Mouse (Mus musculus) liver, postnatal 0 days (tissue): Measurements from ENCODE around the gene Zfp142. TPM values are rescaled to one million over a fixed set of nuclear protein-coding genes. Genes with fewer than 3 reads are reported as not detected.

ENCODE experiments used
- ATAC-seq: fragments of 200-750 bp; cut with Nextera tagmentation; 2 replicates; pipeline ENCODE4 v1.8.0; 2017; ENCODE audit warnings: mild to moderate bottlenecking, moderate library complexity
- DNase-seq: peaks from one replicate; pipeline ENCODE4 v3.0.0-alpha.2; 2016
- H3K27ac ChIP-seq: fragments of 300-500 bp; sonication (generic); 2 replicates; pipeline ENCODE4 v1.5.1; 2014; ENCODE audit warnings: antibody characterized with exemption, moderate library complexity, mild to moderate bottlenecking, low read depth
- H3K27me3 ChIP-seq: fragments of 300-500 bp; sonication (generic); 2 replicates; pipeline ENCODE4 v1.6.1; 2014; ENCODE audit warnings: low read length, control low read depth, mixed read lengths; ENCODE audit not compliant: insufficient read depth
- H3K36me3 ChIP-seq: fragments of 300-500 bp; sonication (generic); replicated peaks from 2 replicates; pipeline ENCODE4 v1.6.1; 2014; ENCODE audit warnings: mild to moderate bottlenecking, control low read depth, low read length, moderate library complexity, mixed read lengths; ENCODE audit not compliant: insufficient read depth
- H3K4me1 ChIP-seq: fragments of 300-500 bp; sonication (generic); 2 replicates; pipeline ENCODE4 v1.6.1; 2014; ENCODE audit warnings: antibody characterized with exemption, mild to moderate bottlenecking, control low read depth; ENCODE audit not compliant: insufficient read depth
- H3K4me2 ChIP-seq: fragments of 300-500 bp; sonication (generic); 2 replicates; pipeline ENCODE4 v1.6.1; 2014; ENCODE audit warnings: low read depth, mild to moderate bottlenecking, low read length, moderate library complexity, mixed read lengths
- H3K4me3 ChIP-seq: fragments of 300-500 bp; sonication (generic); 2 replicates; pipeline ENCODE4 v1.5.1; 2014; ENCODE audit warnings: low read depth, low read length
- H3K9ac ChIP-seq: fragments of 300-500 bp; sonication (generic); replicated peaks from 2 replicates; pipeline ENCODE4 v1.6.1; 2014; ENCODE audit warnings: mild to moderate bottlenecking, moderate library complexity
- H3K9me3 ChIP-seq: fragments of 300-500 bp; sonication (generic); 2 replicates; pipeline ENCODE4 v1.6.1; 2016; ENCODE audit warnings: mild to moderate bottlenecking, control low read depth, low read length, mixed read lengths
- CTCF ChIP-seq: sonication (generic); IDR thresholded peaks from 2 replicates; pipeline ENCODE4 v1.5.1; 2016; ENCODE audit warnings: antibody characterized with exemption, low read depth
- EP300 ChIP-seq: IDR thresholded peaks from 2 replicates; pipeline ENCODE4 v1.6.1; 2016; ENCODE audit warnings: antibody characterized with exemption, low read depth, mild to moderate bottlenecking
- WGBS: fragments of 180-500 bp; shearing (Covaris S2); extraction: QIAGEN DNeasy Blood & Tissue Kit; methylation state at CpG from one replicate; pipeline ENCODE4 v1.1.7; 2014; ENCODE audit not compliant: insufficient replicate concordance; 5-methylcytosine and 5-hydroxymethylcytosine counted together
- polyA plus RNA-seq: library from polyadenylated mRNA; unstranded; fragments of >200 nt; fragmentation: Nextera tagmentation; extraction: Ambion mirVana; gene quantifications from 2 replicates; pipeline ENCODE4 v1.2.1, GENCODE M21; 2015

Gene Zfp142
- polyA plus RNA-seq, 1 experiment from 2014 or later, result 1.1 TPM

- ATAC-seq, result peak; percentile 62
- peak overlapping the region; percentile 78 for H3K9ac ChIP-seq
- no peaks in the 10 kb centered on the region for H3K27me3 ChIP-seq
- H3K27ac ChIP-seq, result peak overlapping the region; percentile 36
- H3K36me3 ChIP-seq, result peaks cover 20% of the 10 kb centered on the region
- no peak for TF ChIP-seq CTCF
- TF ChIP-seq EP300, result no peak
- no peak for DNase-seq
- H3K9me3 ChIP-seq, result no peaks in the 10 kb centered on the region
- H3K4me2 ChIP-seq, result peak overlapping the region; percentile 84
- 8% methylated on average over 24 of the region's 26 CpGs for WGBS
- peak overlapping the region; percentile 79 for H3K4me3 ChIP-seq
- H3K4me1 ChIP-seq, result peaks cover 10% of the 10 kb centered on the region; the same call in 1 of the 2 replicates
These were observed 12.6 kb upstream of the Zfp142 start for GRCm38 (mm10) chr1:74600501-74601266.

GRCm38 (mm10) chr1:74594434-74594833 lies 6.4 kb upstream of the Zfp142 start:
- H3K36me3 ChIP-seq, result peaks cover 69% of the 10 kb centered on the region
- no peak for ATAC-seq
- H3K4me3 ChIP-seq, result no peak overlapping the region

GRCm38 (mm10) chr1:74587233-74587772 lies 743 bp downstream of the Zfp142 start:
- Histone ChIP-seq H3K9ac (peak overlapping the region; percentile 64), H3K27ac (peak overlapping the region; percentile 79), H3K4me1 (peaks cover 15% of the 10 kb centered on the region), H3K9me3 (no peaks in the 10 kb centered on the region), H3K4me3 (peak overlapping the region; percentile 73), H3K36me3 (peaks cover 29% of the 10 kb centered on the region), H3K27me3 (no peaks in the 10 kb centered on the region), H3K4me2 (peak overlapping the region; percentile 77)
- WGBS, result under 1% methylated on average over 24 of the region's 24 CpGs
- no peak for ATAC-seq
- no peak for DNase-seq
- TF ChIP-seq EP300, result no peak
- no peak for TF ChIP-seq CTCF

More at GRCm38 (mm10) chr1:74594434-74594833, 6.4 kb upstream of the Zfp142 start:
- no peak for DNase-seq
- Histone ChIP-seq H3K4me1 (no peaks in the 10 kb centered on the region), H3K9me3 (no peaks in the 10 kb centered on the region), H3K4me2 (peak overlapping the region; percentile 18; the same call in 1 of the 2 replicates), H3K9ac (no peak overlapping the region), H3K27me3 (no peaks in the 10 kb centered on the region), H3K27ac (0 out of 2 replicates have a peak overlapping the region, but pooled peaks have one; percentile 51)
- no peak for TF ChIP-seq EP300
- TF ChIP-seq CTCF, result no peak
- WGBS, result 40% methylated on average over 8 of the region's 8 CpGs

GRCm38 (mm10) chr1:74584616-74585398 lies 3.2 kb downstream of the Zfp142 start:
- no peak overlapping the region for H3K9ac ChIP-seq
- no peak overlapping the region for H3K4me2 ChIP-seq
- ATAC-seq (no peak), DNase-seq (no peak)
- no peak overlapping the region for H3K27ac ChIP-seq
- peaks cover 15% of the 10 kb centered on the region for H3K4me1 ChIP-seq
- TF ChIP-seq CTCF (no peak), EP300 (peak; percentile 32; the same call in 1 of the 2 replicates)
- H3K9me3 ChIP-seq, result no peaks in the 10 kb centered on the region
- H3K27me3 ChIP-seq, result no peaks in the 10 kb centered on the region
- H3K4me3 ChIP-seq, result no peak overlapping the region
- 78% methylated on average over 3 of the region's 3 CpGs for WGBS
- H3K36me3 ChIP-seq, result peaks cover 16% of the 10 kb centered on the region

GRCm38 (mm10) chr1:74582621-74583020 lies 5.4 kb downstream of the Zfp142 start:
- ATAC-seq (no peak), DNase-seq (no peak)
- Histone ChIP-seq H3K27me3 (no peaks in the 10 kb centered on the region), H3K4me1 (peaks cover 8% of the 10 kb centered on the region), H3K4me3 (no peak overlapping the region), H3K27ac (no peak overlapping the region), H3K4me2 (no peak overlapping the region), H3K9me3 (no peaks in the 10 kb centered on the region), H3K9ac (no peak overlapping the region), H3K36me3 (peaks cover 24% of the 10 kb centered on the region)
- TF ChIP-seq EP300 (no peak), CTCF (no peak)
- 81% methylated on average over 3 of the region's 3 CpGs for WGBS
